Mouse (Mus musculus) heart, adult 2 months (tissue): ENCODE data around the gene 2610028H24Rik.

Experiments used
- CTCF ChIP-seq: fragments of 200-600 bp; IDR thresholded peaks from 2 replicates; pipeline ENCODE4 v1.8.1; 2022; ENCODE audit warnings: antibody characterized with exemption, mild to moderate bottlenecking, moderate library complexity
- POLR2A ChIP-seq: fragments of 200-500 bp; IDR thresholded peaks from 2 replicates; pipeline ENCODE4 v1.6.1; 2011; ENCODE audit warnings: mild to moderate bottlenecking, low read depth, low read length, control low read depth; ENCODE audit not compliant: insufficient read depth

GRCm38 (mm10) chr10:76433925-76434324 is 15.0 kb upstream of the 2610028H24Rik start:
- TF ChIP-seq POLR2A (no peak), CTCF (no peak)
